Mouse (Mus musculus): ENCODE results near the gene Cntnap2.

Cntnap2 gene

DNA sequence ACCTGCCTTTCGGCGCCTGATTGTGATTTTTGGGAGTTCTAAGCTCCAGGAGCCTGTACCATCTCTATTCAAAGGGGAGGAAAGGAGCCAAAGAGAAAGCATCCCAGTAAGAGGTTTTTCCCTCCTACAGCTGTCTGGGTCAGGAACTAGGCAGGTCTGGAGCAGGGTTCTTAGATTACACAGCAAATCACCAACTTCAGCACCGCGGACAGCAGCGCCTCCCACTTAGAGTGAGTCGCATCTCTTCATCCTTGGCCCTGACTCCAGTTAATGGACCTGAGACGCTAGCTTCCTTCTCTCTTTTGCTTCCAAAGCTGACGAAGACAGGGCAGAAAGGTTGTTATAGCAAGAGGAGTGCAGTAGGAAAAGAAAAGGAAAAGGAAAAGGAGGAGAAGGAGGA is at the start of gene Cntnap2:
Gene Cntnap2 (plus strand): TSS at position 267 of the 400 bp plus-strand sequence.
- in situ Hi-C loops (cut with MboI, MseI) = no loop called here

DNA sequence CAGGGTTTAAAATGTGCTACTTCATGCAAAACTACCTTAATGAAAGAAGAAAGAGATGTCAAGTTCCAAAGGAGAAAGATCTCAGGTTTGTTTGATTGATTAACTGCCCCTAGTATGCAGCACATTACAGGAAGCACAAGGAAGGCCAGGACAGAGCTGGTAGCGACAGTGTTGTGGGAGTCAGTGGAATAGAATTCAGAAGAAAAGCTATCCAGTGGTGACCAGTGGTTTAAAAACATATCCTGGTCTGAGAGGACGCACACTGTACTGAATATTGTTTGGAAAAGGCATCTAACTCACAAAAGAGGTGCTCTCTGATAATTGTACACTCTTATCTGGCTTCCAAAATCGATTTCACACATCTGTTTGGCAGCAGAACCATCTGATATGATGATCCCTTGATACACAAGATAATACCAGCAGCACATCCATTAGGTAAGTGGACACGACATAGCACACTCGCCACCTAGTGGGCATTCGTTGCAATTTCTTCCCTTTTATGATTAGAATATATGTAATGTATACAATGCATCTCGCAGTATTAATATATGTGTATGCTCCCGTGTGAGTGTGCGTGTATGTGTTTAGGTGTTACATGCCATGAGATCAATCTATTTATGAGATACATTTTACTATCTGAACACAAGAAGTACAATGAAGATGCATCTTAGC is 33.0 kb upstream of the Cntnap2 start:
- in situ Hi-C loops (cut with MboI, MseI) = loop anchor here (25.0 kb wide), 1 partner anchor 1314 kb away; no protein-coding TSS in a partner anchor

DNA sequence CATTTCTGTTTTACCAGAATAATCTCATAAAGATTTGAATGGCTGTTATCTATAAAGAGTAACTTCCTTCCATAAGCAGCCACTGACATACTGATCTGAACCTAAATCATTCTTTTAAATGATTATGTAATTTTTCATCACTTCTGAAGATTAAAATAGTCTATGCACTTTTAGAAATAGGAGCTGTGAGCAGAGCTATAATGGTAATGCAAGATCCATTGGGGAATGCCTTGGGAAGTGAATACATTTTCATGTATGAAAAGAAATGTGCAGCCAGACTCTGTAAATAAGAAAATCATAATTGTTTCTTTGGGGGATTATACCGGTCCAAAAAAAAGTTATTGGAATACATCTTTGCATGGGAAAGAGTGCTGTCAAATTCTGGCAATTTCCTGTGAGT is 19.7 kb upstream of the Cntnap2 start:
- in situ Hi-C loops (cut with MboI, MseI) = loop anchor here (25.0 kb wide), 1 partner anchor 1327 kb away; no protein-coding TSS in a partner anchor

DNA sequence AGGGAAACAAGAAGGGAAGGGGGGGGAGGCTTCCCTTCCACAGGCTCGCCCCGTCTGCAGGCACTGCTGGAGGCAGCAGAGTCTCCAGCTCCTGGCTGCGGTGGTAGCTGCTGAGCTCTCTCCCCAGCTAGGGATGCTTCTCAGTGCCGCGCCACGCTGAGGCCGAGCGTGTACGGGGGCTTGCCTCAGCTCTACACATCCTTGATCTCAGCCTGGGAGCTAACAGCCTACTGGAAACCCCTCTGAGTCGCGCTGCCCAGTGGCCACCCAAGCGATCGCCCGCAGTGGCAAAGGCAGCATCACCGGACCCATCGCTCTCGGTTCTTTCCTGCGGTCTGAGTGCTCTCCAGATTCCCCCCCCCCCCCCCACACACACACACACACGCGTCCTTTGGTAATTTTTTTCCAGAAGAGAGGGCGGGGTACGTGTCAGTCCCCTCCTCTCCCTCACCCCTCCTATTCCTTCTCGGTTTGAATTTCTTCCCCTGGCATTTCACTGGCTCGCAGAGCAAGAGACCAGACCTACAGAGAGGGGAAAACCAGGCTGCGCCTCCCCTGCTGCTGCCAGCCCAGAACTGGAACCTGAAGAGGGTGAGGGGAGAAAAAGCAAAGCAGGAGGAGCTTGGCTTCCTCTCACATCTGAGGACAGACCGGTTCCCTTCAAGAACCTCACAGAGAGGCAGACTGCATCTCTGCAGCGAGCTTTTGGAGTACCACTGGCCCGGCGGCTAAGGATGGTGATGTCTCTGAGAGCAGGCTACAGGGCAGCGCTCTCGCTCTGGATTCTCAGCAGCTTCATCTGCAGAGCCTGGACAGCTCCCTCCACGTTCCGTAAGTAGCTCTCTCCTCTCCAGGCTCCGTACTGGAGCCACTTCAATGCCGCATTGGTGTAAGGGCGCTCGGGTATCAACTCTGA is 657 bp downstream of the Cntnap2 start:
- in situ Hi-C loops (cut with MboI, MseI) = no loop called here

DNA sequence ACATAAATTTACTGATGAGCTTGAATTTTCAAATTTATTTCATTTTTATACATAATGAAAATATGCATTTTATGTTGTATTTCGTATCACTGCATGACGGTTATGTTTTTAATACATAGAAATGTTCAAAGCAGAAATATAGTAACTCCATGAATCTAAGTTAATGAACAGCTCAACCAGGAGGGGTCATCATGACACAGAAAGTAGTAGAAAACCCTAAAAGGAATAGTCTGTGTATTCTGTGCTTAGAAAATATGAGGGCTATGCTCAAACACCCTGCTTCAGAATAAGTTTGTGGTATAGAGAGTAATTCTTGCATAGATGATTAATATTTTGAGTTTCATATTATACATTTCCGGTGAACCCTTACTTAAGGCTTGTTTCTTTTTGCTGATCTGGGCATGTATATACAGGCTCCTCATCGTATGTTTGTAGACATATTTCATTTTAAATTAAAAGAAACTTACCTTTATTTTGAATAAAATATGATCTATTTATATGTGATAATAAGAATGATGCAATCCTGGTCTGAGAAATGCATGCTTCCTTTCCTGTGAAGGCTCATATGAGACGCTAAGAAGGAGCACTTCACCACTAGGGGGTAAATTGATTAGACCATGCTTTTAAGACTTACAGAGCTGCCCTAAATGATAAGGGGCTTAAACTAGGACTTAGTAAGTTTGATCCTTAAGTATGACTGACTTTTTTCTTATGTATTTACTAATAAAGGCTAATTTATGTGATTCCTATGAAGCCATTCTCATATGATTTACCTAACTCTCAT is 3.2 kb downstream of the Cntnap2 start:
- in situ Hi-C loops (cut with MboI, MseI) = no loop called here

DNA sequence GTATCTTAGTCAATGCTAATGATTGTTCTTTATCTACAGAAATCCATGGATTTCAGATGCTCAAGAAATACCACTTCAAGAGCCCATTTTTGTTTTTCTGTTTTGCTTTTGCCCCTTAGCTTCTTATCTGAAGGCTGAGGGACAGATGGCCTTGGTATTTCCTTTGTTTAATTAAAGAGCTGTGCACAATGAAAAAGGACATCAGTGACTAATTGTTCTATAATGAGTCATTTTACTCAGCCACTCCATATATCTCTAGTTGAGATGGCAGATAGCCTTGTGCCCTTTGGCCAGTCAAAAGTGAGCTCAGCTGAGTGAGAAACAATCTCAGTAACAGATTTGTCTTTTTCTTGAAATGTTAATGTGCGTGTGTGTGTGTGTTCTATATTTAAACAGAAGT is 29.1 kb downstream of the Cntnap2 start:
- in situ Hi-C loops (cut with MboI, MseI) = no loop called here

DNA sequence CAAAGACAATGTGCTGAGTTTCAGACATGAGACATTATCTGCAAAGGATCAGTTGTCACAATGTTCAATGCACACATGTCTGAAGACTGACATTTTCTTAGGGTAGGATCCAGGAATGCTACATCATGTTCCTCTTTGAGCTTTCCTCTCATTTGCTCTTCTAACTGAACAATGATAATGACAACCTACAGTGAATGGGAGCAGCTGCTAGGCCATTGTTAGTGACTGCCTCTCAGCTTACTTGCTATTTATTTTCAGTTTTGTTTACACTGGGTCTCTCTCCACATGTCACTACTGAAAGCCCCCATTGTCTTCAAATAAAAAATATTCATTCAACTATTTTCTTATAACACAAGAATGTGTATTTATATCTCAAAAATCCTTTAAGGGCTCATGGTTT is 54.5 kb downstream of the Cntnap2 start:
- in situ Hi-C loops (cut with MboI, MseI) = no loop called here

DNA sequence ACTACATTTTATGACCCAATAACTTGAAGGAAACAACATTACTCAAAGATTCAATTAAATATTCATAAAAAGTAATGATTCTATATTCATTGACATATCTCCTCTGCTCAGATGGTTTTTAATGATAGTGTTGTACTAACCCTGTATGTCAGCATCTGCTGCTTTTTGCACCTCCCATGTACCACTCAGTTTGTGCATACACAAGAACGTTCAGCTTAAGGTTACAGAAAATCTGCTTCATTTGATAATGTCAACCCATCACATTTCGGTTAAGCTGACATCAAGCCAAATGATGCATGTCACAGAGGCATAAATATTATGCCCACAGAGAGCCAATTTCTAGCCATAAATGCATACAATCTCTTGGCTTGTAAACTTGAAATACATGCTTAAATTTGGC is 85.7 kb downstream of the Cntnap2 start:
- in situ Hi-C loops (cut with MboI, MseI) = no loop called here

DNA sequence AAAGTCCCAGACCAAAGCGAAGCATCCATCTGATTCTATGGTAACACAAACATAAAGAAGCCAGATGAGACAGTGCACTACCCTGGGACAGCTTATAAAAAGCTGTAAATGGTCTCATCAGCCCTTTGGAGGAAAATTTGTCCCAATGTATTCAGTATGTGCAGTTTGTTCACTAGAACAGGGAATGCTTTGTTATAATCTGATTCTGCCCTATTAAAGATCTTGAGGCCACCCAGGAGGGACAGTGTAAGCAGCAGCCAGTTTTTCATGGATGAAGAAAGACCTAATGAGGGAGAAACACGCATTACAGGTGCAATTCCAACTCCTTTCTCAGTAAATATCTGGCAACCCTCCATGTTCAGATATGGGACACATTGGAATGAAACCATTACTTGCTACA is 145.9 kb downstream of the Cntnap2 start:
- in situ Hi-C loops (cut with MboI, MseI) = no loop called here

DNA sequence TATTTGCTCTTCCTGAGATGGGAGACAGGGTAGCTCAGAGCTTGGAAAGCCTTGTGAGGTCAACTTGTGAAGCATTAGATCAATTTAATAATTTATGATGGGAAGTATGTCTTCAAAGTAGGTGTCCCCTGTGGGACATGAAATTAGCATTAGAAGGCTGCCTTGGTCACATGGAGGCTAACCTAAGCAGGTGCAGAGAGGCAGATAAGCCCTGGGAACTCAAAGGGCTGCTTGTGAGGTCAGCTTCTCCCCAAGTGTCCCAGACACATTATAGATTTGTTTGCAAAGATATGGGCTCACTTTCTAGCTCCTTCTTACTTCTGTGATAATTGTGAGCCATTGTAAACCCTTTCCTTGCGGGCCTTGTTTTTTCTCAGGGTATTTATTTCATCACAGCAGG is 155.2 kb downstream of the Cntnap2 start:
- in situ Hi-C loops (cut with MboI, MseI) = no loop called here

DNA sequence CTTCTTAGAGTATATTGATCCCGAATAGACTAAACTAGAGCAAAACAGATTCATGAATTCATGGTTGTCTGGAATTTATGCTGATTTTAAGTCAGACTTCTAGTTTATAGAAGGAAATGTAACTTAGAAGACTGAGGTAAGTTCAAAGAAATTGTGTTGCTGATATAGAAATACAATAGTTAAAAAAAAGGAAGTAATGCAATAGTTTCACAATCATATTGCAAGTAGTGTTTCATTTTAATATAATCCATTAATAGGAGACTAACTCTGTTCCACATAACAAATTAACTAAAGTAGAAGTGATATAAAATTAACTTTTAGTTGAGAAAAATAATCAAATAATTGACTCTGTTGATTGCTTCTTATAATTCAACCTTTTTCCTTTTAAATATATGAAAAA is 169.8 kb downstream of the Cntnap2 start:
- in situ Hi-C loops (cut with MboI, MseI) = no loop called here

DNA sequence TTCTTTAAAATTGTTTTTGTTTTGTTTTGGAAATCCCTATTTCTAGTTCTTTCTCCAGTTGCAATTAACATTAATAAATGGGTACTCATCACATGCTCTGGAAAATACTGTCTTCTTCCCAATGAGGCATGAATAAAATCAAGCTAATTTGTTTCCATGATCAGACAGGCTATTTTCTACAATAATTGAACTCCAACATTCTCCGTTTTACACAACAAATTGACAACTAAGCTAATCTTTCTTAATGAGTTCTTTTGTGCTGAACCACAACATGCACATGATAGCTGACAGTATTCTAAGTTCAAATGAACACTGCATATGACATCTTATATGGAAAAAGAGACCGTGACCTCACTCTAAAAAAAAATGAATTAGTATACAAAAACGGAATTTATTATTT is 173.4 kb downstream of the Cntnap2 start:
- in situ Hi-C loops (cut with MboI, MseI) = no loop called here

DNA sequence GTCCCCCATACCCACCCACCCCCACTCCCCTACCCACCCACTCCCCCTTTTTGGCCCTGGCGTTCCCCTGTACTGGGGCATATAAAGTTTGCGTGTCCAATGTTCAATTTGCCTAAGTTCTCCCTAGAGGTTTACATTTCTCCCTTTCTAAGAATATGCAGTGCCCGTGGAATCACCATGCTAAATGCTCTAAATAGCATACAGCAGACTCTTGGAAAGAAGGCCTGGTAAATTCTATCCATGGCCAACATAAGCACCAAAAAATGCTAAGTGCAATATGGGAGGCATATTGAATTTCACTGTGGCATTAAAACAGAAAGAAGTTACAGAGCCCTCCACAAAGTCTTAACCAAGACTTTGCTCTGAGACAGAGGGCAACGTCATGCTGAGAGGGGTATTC is 177.4 kb downstream of the Cntnap2 start:
- in situ Hi-C loops (cut with MboI, MseI) = no loop called here

DNA sequence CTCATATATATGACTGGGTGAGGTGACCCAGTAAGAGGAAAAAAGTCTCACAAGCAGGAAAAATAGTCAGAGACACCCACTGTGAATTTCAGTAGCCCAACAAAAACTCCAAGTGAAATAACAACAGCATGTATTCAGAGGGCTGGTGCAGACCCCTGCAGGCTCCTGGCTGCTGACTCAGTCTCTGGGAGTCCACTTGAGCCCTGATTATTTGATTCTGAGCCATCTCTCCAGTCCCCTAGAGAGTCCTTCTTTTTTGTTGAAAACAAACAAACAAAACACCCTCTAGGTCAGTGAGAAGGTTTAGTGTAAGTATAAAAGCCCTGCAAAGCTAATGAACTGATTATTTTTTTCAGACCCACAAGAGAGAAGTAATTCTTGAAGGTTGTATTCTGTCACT is 179.0 kb downstream of the Cntnap2 start:
- in situ Hi-C loops (cut with MboI, MseI) = no loop called here

DNA sequence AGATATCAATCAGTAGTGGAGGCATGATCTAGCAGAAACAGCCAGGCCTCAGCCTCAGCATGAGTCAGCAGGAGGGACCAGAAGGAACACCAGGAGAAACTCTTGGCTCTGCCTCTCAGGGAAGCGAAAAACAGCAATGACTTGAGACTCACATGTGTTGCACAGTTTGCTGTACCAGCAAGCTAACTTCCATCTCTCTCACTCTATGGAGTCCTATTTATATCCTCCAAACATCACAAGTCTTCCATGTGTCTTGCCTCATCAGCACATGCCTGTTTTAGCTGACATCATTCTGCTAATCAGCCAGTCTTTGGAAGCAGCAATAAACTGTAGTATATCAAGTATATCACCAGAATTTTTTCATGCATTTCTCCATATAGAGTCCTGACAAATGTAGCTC is 182.1 kb downstream of the Cntnap2 start:
- in situ Hi-C loops (cut with MboI, MseI) = no loop called here

DNA sequence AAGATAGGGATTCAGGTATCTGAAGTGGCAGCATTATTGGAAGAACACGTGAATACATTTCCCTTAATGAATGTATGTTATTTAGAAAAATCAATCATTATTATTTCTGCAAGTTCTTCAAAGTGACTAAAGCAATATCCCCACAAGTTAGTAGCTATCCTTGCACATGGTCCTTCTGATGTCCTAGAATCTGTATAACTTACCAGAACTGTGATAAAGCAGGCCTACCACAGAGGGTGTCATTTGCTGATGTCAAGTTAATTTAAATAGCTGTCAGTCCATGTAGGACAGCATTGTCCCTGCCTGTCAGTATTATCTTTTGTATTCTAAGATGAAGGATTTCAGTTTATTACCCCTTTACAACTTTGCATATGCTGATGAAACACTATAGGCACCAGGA is 185.5 kb downstream of the Cntnap2 start:
- in situ Hi-C loops (cut with MboI, MseI) = no loop called here

DNA sequence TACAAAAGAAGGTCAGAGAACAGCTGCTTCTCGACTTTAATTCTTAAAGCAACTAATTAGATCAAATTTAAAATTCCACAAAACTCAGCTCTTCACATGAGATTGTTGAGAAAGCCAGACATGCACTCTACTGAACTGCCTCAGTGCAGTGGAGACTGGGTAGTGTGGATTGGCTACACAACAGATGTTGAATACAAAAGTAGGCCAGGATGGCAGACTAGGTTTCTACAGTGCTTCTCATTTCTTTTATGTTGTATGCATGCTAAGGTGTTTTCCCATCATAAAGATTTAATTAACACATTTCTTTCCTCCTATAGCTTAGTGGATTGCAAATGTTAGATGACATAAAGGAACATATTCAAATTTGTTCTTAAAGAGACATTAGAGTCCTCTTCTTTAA is 198.9 kb downstream of the Cntnap2 start:
- in situ Hi-C loops (cut with MboI, MseI) = no loop called here

DNA sequence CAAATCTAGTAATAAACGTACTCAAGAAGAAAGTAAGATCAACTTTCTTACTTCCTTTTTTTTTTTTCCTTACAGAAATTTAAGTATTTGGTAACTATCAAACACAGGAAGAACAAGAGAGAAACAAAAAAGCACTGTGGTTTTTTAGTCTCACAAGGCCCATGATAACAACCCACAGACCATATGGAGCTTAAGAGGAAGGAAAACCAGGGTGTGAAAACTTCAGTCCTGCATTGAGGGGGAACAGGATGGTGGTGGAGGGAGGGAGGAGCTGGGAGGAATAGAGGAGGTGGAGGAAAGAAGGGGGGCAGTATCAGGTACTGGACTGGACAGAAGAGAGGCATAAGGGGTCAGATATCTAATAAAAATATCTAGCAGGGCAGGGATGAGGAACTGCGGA is 212.4 kb downstream of the Cntnap2 start:
- in situ Hi-C loops (cut with MboI, MseI) = no loop called here

DNA sequence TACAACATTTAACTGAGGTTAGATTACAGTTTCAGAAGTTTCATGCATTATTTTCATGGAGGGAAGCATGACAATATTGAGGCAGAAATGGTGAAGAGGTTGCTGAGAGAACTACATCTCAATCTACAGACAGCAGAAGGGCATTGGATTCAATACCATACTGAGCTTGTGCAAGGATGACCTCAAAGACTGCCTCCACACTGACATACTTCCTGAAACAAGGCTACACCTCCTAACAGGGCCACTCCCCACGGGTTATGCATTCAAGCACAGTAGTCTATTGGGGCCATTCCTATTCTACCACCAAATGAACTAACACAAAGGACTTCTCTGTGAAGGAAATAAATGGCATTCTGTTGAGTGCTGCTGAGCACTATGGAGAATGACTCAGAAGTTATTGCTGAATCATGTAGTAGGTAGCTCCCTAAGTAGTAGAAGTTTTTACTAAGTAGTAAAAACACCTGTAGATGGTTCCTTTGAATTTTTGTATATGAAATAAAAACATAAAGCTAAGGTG is 214.2 kb downstream of the Cntnap2 start:
- in situ Hi-C loops (cut with MboI, MseI) = no loop called here

DNA sequence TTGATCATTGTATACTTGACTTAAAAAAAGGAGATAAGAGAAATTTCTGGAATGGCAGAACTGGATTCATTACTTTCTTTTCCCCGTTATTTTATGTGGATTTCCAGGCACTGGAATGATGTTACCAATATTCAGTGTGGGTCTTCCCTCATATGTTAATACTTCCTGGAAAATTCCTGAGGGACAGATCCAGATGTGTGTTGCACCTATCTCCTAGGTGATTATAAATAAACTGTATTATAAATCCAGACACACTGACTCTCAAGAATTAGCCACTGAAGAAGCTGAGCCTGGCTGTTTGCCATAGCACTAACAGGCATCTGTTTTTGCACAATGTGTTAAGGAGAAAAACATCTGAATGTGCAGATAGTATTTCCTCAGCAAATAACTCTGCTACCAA is 231.0 kb downstream of the Cntnap2 start:
- in situ Hi-C loops (cut with MboI, MseI) = no loop called here

DNA sequence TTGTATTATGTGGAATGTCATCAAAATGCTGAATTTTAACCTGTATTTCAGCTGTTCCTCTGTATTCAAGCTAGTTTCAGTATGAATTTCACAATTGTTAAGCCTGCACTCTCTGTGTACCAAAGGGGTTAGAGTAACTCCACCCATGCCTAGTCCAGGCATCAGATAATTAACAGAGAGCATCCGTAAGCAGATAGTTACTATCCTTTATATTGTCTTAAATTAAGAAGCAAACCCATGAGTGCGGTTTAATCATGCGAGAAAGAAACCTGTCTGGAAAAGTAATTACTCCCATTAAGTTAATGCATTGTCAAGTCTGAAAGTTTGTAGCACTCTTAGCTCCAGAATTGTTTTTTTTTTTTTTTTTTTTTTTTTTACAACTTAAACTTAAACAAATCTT is 258.3 kb downstream of the Cntnap2 start:
- in situ Hi-C loops (cut with MboI, MseI) = no loop called here

DNA sequence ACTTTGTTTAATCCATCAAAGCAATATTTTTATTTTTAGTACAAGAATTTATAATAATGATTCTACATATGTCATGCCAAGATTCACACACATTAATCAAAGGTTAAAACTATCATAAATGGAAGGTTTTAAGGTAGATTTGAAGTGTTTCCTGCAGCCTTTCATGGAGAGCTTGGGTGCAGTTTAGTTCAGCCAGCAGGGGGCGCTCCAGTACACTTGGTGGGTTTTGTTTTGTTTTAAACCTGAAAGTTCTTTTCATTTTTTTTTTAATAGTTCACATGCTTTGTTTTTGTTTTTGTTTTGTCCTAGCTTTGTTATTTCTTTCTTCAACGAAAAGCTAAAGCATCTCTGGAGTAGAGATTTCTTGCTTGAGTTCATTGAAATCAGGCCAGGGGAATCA is 264.3 kb downstream of the Cntnap2 start:
- in situ Hi-C loops (cut with MboI, MseI) = loop anchor here (10.0 kb wide), 1 partner anchor 1631 kb away; no protein-coding TSS in a partner anchor

Data from regulatory T cell (primary cell).